Mouse (Mus musculus): Measurements from ENCODE around the gene Hoxb8.

Hoxb8 gene

GRCm38 (mm10) chr11:96268031-96268745 is 13.5 kb upstream of the Hoxb8 start:
- DNase-seq (ENCODE audit: low spot score): no peak

GRCm38 (mm10) chr11:96269869-96270268 is 11.8 kb upstream of the Hoxb8 start:
- DNase-seq (ENCODE audit: low spot score): peak; percentile 72

GRCm38 (mm10) chr11:96270996-96271540 is 10.6 kb upstream of the Hoxb8 start, which contains the start of gene Hoxb9:
Hoxb9 (plus strand) TSS chr11:96271457.
- no peak for DNase-seq (ENCODE audit: low spot score)

GRCm38 (mm10) chr11:96271541-96272011 is 10.1 kb upstream of the Hoxb8 start:
- peak; percentile 45 for DNase-seq (ENCODE audit: low spot score)

- DNase-seq (ENCODE audit: low spot score): no peak
Measured at GRCm38 (mm10) chr11:96272024-96272921, 9.4 kb upstream of the Hoxb8 start.

- DNase-seq (ENCODE audit: low spot score): no peak
Measured at GRCm38 (mm10) chr11:96274428-96274827, 7.3 kb upstream of the Hoxb8 start.

- no peak for DNase-seq (ENCODE audit: low spot score)
Measured at GRCm38 (mm10) chr11:96275896-96276295, 5.8 kb upstream of the Hoxb8 start.

- no peak for DNase-seq (ENCODE audit: low spot score)
Measured at GRCm38 (mm10) chr11:96277151-96278044, 4.3 kb upstream of the Hoxb8 start.

GRCm38 (mm10) chr11:96278324-96278723 is 3.4 kb upstream of the Hoxb8 start:
- DNase-seq (ENCODE audit: low spot score): no peak

GRCm38 (mm10) chr11:96278773-96279172 is 2.9 kb upstream of the Hoxb8 start:
- peak; percentile 79 for DNase-seq (ENCODE audit: low spot score)

GRCm38 (mm10) chr11:96279421-96280233 is 2.1 kb upstream of the Hoxb8 start:
- no peak for DNase-seq (ENCODE audit: low spot score)

GRCm38 (mm10) chr11:96280399-96281378 is 1.0 kb upstream of the Hoxb8 start:
- no peak for DNase-seq (ENCODE audit: low spot score)

GRCm38 (mm10) chr11:96281396-96281795 is 309 bp upstream of the Hoxb8 start:
- DNase-seq (ENCODE audit: low spot score): no peak

- no peak for DNase-seq (ENCODE audit: low spot score)
Measured at GRCm38 (mm10) chr11:96282795-96283430, 1.2 kb downstream of the Hoxb8 start.

GRCm38 (mm10) chr11:96284041-96284749 is 2.5 kb downstream of the Hoxb8 start:
- peak; percentile 37 for DNase-seq (ENCODE audit: low spot score)

GRCm38 (mm10) chr11:96284774-96285734 is 3.3 kb downstream of the Hoxb8 start:
- DNase-seq (ENCODE audit: low spot score): peak; percentile 20
